Mouse (Mus musculus) heart, postnatal 4 days (tissue): ENCODE measurements around the gene Eif3b. TPM values are rescaled to one million over a fixed set of nuclear protein-coding genes. Genes with fewer than 3 reads are reported as not detected.

Source experiments
- DNase-seq: peaks from one replicate; pipeline ENCODE4 v3.0.0; 2021
- total RNA-seq, 2 experiments: library from RNA; stranded (reverse); gene quantifications; 2 replicates each; pipeline ENCODE4 v1.2.3; 2021

The Eif3b gene
- total RNA-seq: 100 to 1,000 TPM; 118 to 122 TPM

GRCm38 (mm10) chr5:140418489-140419441 lies at the start of gene Eif3b:
Gene Eif3b, plus strand, starts transcription at chr5:140419328.
- peak; percentile 90 for DNase-seq

GRCm38 (mm10) chr5:140369466-140369865 lies 49.7 kb upstream of the Eif3b start:
- DNase-seq: no peak

- DNase-seq: no peak
These were observed 48.5 kb upstream of the Eif3b start for GRCm38 (mm10) chr5:140370446-140371254.

- no peak for DNase-seq
These were observed 47.5 kb upstream of the Eif3b start for GRCm38 (mm10) chr5:140371671-140372070.

GRCm38 (mm10) chr5:140373711-140374110 lies 45.4 kb upstream of the Eif3b start:
- no peak for DNase-seq

GRCm38 (mm10) chr5:140374226-140374625 lies 44.9 kb upstream of the Eif3b start:
- DNase-seq: no peak

- DNase-seq: no peak
These were observed 43.8 kb upstream of the Eif3b start for GRCm38 (mm10) chr5:140375249-140375829.

- no peak for DNase-seq
These were observed 40.8 kb upstream of the Eif3b start for GRCm38 (mm10) chr5:140378121-140378853.

GRCm38 (mm10) chr5:140379299-140379698 lies 39.8 kb upstream of the Eif3b start:
- no peak for DNase-seq

- no peak for DNase-seq
These were observed 38.0 kb upstream of the Eif3b start for GRCm38 (mm10) chr5:140381156-140381555.

GRCm38 (mm10) chr5:140382688-140383087 lies 36.4 kb upstream of the Eif3b start:
- DNase-seq: no peak

GRCm38 (mm10) chr5:140383559-140383958 lies 35.6 kb upstream of the Eif3b start:
- no peak for DNase-seq

GRCm38 (mm10) chr5:140384462-140384861 lies 34.7 kb upstream of the Eif3b start:
- no peak for DNase-seq

GRCm38 (mm10) chr5:140387236-140387635 lies 31.9 kb upstream of the Eif3b start:
- DNase-seq: no peak

- DNase-seq: no peak
These were observed 31.2 kb upstream of the Eif3b start for GRCm38 (mm10) chr5:140387816-140388510.

- DNase-seq: peak; percentile 98
These were observed 30.2 kb upstream of the Eif3b start, which contains the start of gene Snx8 for GRCm38 (mm10) chr5:140388588-140389576. Gene Snx8, minus strand, starts transcription at chr5:140389262.

GRCm38 (mm10) chr5:140389647-140390046 lies 29.5 kb upstream of the Eif3b start:
- no peak for DNase-seq

GRCm38 (mm10) chr5:140391435-140391834 lies 27.7 kb upstream of the Eif3b start:
- DNase-seq: no peak

- no peak for DNase-seq
These were observed 27.1 kb upstream of the Eif3b start for GRCm38 (mm10) chr5:140391981-140392380.

- no peak for DNase-seq
These were observed 26.4 kb upstream of the Eif3b start for GRCm38 (mm10) chr5:140392701-140393100.
